Mouse (Mus musculus) adrenal gland, postnatal 4 days (tissue): ENCODE measurements around the gene Olfr373. TPM values are rescaled to one million over a fixed set of nuclear protein-coding genes. Genes with fewer than 3 reads are reported as not detected.
"Not testable (repeated sequence)": the region's sequence is repeated elsewhere in the genome, so short reads cannot be mapped to it uniquely, and the experiment has no call there.

Experiments
- DNase-seq, 2 experiments: peaks; one replicate each; pipeline ENCODE4 v3.0.0; 2021 to 2022; ENCODE audit warnings: low spot score in 2 of 2, mixed read lengths in 2 of 2
- long read RNA-seq, 2 experiments: library from polyadenylated mRNA; stranded (forward); transcript quantifications; one replicate each; pipeline ENCODE4 v2.0.0; 2021
- total RNA-seq, 2 experiments: library from RNA; stranded (reverse); gene quantifications; 2 replicates each; pipeline ENCODE4 v1.2.3; 2021

Olfr373 gene
- under 1 TPM in 1 of 2 experiments, not detected in 1; 0.08 TPM for total RNA-seq
- long read RNA-seq, experiment 1: 0 reads
- long read RNA-seq, experiment 2: 0 reads

DNA sequence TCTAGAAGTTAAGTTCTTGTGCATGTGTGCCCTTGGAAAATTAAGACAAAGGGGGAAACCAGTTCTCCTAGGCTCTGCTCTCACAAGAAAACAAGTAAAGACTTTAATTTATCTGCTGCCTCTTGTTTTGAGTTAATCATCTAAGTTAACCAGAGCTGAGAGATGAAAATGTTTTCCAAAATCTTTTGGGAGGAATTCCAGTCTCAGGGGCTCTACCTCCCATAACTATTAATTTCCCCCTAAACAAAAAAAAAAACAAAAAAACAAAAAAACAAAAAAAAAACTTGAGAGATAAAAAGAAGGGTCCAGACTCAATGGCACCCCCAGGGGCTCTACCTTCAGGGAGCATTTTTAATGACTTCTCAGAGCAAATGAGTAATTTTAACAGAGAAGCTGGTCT, at the start of gene Olfr373:
Gene Olfr373 (plus strand): TSS at position 301 of the 400 bp plus-strand sequence.
- not testable (repeated sequence) for DNase-seq

DNA sequence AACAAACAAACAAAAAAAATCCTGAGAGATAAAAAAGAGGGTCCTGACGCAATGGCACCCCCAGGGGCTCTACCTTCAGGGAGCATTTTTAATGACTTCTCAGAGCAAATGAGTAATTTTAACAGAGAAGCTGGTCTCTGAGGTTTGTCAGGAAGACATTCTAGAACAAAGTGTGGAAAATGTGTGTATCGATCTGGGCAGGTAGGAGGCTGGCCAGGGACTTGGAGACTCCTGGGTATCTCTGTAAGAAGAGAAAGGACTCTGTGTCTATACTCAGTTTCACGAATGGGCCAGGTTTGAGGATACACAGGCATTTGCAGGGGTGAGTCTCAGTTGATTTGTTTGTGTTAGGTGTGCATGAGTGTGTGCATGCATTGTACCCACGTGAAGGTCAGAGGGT, 42.1 kb upstream of the Olfr373 start, which contains the start of gene Olfr372:
Gene Olfr372 (plus strand): TSS at position 301 of the 400 bp plus-strand sequence.
- DNase-seq: not testable (repeated sequence)

DNA sequence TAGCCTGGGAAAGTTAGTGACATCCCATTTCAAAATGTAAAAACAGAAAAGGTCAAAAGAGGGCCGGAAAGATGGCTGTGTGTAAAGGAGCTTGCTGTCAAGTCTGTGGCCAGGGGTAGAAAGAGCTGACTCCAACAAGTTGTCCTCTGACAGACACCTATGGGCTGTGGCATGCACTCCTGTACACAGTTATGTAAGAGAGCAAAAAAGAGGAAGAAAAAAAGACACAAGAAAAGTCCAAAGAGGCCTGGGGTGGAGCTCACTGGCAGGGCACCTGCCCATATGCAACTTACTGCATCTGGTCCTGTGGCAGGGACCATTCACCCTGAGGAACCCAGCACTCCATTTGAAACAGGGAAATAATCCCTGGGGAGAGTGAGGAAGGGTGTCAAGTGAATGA, 40.5 kb upstream of the Olfr373 start:
- no peak for DNase-seq

DNA sequence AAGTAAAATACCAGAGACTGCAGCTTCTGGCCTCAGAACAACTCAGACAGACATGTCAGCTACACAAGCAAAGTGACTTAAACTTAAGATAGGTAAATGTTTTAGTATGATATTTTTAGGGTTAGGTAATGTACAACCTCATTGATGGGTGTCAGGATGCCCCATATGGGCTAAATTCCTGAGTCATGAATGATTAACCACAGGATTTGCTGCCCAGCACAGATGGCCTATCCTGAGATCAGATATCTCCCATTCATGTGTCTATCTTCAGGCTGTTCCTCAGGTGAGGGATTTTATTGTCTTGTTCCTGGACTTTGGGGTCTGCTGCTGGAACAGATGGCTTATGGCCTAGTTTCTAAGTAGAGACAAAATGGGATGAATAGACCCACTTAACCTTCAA, 28.3 kb upstream of the Olfr373 start:
- DNase-seq: not testable (repeated sequence)

DNA sequence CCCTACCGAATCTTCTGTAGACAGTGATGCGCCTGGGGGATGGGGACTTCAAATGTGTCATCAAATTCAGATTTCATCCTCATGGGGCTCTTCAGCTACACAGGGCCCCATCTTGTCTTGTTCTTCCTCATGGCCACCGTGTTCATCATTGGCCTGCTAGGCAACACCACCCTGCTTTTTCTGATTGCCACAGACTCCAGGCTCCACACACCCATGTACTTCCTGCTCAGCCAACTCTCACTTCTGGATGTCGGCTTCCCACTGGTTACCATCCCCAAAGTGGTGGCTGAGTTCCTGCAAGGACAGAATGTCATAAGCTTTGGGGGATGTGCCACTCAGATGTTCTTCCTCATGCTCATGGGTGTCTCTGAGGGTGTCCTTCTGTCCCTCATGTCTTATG, 25.3 kb upstream of the Olfr373 start:
- DNase-seq: not testable (repeated sequence)

DNA sequence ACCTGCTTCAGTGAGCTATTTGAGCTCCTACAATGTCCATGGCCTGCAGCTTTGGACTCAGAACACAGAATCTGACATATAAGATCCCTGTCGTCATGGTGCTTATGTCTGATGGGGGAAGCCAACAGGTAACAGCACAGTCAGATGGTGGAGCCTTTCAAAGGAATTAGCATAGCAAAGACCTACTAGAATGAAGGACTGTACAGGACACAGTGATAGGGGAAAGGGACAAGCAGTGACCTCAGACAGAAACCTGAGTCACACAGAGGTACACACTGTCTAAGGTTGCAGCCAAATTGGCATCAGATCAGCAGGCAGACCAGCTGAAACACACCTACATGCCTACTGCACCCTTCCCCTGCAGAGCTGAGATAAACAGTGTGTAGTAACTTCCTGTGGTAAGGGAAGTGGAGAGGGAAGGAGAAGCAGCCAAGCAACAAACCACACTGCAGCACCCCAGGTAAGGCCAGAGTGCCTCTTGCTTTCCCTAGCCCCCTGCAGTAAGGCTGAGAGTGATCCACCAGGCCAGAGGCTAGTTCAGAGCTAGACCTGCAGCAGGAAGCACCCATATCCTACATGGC, 16.1 kb upstream of the Olfr373 start:
- not testable (repeated sequence) for DNase-seq

DNA sequence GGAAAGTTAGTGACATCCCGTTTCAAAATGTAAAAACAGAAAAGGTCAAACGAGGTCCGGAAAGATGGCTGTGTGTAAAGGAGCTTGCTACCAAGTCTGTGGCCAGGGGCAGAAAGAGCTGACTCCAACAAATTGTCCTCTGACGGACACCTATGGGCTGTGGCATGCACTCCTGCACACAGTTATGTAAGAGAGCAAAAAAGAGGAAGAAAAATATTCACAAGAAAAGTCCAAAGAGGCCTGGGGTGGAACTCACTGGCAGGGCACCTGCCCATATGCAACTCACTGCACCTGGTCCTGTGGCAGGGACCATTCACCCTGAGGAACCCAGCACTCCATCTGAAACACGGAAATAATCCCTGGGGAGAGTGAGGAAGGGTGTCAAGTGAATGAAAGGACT, 1.8 kb downstream of the Olfr373 start:
- no peak for DNase-seq

DNA sequence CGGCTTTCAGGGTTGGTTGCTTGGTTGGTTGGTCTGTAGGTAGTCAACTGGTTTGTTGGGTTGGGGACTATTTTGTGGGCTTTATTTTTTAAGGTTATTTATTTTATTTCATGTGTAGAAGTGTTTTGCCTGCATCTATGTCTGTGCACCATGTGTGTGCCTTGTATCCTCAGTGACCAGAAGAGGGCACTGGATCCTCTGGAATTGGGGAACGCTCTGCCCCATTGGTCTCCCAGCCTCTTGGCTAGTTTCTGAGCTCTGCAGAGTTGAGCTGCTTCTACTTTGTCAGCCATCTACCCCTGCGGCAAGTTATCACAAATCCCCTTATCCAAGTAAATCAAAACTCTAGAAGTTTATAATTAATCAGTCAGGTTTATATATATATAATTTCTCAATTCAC, 4.6 kb downstream of the Olfr373 start:
- not testable (repeated sequence) for DNase-seq

DNA sequence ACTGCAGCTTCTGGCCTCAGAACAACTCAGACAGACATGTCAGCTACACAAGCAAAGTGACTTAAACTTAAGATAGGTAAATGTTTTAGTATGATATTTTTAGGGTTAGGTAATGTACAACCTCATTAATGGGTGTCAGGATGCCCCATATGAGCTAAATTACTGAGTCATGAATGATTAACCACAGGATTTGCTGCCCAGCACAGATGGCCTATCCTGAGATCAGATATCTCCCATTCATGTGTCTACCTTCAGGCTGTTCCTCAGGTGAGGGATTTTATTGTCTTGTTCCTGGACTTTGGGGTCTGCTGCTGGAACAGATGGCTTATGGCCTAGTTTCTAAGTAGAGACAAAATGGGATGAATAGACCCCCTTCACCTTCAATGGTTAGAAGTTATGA, 13.7 kb downstream of the Olfr373 start:
- DNase-seq: not testable (repeated sequence)

DNA sequence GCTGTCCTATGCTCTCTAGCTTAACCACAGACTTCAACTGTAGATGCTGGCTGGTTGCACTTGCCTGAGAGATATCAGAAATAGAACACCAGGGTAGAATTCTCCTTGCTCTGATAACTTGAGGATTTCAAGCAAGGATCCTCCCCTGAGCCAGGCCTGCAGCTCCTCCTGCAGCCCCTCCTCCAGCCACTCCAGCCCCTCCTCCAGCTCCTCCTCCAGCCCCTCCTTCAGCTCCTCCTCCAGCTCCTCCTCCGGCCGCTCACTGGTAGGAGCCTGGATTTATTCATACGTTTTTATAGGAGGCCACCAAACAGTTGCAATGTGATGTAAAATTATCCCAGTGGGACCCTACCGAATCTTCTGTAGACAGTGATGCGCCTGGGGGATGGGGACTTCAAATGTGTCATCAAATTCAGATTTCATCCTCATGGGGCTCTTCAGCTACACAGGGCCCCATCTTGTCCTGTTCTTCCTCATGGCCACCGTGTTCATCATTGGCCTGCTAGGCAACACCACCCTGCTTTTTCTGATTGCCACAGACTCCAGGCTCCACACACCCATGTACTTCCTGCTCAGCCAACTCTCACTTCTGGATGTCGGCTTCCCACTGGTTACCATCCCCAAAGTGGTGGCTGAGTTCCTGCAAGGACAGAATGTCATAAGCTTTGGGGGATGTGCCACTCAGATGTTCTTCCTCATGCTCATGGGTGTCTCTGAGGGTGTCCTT, 16.6 kb downstream of the Olfr373 start:
- DNase-seq: not testable (repeated sequence)

DNA sequence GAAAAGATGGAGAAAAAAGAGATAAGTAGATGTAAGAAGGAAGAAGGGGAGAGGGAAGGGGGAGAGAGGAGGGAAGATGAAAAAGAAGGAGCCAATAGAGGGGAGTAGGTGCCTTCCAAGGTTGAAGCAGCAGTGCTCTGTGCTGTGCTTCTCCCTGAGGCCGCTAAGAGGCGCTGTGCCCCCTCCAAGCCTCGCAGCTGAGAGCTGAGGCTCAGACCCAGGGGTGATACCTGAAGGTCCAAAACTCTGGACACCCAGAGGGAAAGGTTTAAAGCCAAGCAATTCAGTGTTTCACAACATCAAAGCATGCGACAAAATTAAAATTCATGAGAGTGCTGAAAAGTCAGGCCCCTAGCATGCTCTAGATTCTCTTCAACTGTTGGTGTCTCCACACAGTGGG, 22.2 kb downstream of the Olfr373 start:
- DNase-seq: no peak

DNA sequence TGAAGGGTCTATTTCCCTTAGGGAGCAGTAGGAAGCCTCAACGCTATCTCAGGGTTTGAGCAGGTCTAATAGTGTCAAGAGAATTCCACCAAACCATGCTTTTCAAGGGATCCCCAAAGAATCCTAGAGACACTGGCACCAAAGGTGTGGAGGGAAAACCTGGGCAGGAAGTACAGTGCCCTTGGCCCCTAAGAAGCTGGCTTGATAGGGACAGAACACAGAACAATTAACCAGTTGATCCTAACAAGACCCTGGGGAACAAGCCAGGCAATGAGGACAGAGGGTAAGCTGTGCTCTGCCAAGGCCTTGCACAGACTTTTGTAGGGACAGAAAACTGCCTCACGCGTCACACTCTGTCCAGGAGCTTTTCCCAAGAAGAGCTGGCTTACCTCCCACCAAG, 23.8 kb downstream of the Olfr373 start, which contains the start of gene Olfr374:
Gene Olfr374 (plus strand): TSS at position 301 of the 400 bp plus-strand sequence.
- DNase-seq: no peak

DNA sequence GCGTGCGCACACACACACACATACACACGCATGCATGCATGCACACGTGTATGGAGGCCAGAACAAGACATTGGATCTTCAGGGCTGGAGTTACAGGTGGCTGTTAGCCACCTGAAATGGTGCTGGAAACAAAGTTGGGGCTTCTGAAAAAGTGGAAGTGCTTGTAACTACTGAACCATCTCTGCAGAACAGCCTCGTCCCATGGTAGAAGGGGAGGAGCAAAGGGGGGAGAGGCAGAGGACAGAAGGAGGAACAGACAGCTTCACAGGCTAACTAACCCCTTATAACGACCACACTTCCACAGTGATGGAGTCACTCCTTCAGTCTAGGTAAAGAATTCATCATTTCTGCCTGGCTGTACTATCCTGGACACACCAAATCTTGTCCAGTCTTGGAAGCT, 27.9 kb downstream of the Olfr373 start:
- no peak for DNase-seq

DNA sequence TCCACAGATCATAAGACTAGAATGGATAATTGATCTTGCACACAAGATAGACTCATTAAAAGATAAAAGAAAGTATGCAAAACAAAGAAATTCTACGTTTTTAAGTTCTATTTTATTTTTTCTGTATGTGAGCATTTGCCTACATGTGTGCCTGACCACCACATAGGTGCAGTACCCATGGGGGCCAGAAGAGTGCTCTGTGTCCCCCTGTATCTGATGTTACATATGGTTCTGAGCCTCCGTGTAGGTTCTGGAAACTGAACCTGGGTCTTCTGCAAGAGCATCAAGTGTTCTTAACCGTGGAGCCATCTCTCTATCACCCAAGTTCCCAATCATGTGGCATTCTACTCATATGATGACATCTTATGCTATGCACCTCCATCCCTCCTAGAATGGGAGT, 29.5 kb downstream of the Olfr373 start:
- no peak for DNase-seq

DNA sequence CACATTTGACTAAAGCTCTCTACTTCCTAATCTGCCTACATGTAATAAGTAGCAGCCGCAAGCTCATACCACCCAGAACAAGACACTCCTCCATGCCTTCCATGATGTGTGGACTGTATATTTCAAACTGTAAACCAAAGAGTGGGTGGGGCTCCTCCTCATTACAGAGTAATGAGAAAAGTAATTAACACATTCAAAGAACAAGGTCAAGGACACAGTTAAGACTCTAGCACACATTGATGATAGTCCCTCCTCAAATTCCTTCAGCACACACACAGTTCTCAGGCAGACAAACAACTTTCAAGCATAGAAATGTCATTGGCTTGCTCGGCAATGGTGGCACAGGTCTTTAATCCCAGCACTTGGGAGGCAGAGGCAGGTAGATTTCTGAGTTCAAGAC, 32.2 kb downstream of the Olfr373 start:
- DNase-seq: no peak

DNA sequence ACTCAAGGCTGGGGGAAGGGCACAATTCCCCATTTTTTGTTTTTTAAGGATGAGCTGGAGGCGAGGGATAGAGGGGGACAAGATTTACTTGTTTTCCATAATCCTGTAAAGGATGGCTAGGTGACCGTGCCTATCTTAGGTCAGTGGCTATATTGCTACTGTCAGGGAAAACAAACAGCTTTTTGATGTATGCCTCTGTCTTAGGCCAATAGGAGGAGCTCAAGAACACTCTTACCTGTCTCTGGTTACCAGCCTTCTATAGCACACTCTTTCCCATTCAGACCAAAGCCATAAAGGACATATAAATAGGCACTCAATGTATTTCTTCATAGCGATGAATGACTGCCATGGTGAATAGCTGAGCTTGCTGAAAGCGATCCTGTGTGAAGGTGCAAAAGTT, 35.6 kb downstream of the Olfr373 start:
- DNase-seq: no peak

DNA sequence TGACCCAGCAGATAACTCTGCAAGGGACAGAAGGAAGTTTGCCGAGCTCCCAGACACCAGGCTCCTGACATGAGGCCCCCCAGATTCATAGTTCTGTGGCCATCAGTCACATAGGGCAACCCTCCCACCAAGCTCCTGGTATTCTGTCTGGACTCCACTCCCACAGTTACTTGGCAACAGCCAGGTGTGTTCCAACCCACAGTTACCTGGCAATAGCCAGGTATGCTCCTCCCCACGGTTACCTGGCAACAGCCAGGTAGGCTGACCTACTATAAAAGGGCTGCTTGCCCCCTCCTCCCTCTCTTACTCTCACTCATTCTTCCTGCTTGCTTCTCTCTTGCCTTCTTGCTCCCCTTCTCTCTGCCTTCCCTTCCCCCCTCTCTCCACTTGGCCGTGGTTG, 38.5 kb downstream of the Olfr373 start:
- not testable (repeated sequence) for DNase-seq

DNA sequence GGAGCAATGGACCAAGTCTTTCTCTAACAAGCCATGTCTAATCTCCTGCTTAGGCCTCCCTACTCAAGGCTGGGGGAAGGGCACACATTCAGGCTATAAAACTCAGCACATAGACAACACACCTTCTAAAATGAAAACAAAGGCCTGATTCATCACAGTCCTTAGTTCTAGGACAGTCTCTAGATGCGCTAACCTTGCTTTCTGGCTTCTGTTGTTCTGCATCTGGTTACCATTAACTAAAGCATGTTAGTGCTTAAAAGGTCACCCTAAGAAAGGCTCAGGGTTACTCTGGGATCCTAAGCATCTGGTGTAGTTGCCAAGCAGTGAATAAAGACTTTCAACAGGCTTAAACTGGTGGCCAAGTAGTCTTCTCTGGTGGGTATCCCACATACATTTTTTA, 39.0 kb downstream of the Olfr373 start:
- no peak for DNase-seq

DNA sequence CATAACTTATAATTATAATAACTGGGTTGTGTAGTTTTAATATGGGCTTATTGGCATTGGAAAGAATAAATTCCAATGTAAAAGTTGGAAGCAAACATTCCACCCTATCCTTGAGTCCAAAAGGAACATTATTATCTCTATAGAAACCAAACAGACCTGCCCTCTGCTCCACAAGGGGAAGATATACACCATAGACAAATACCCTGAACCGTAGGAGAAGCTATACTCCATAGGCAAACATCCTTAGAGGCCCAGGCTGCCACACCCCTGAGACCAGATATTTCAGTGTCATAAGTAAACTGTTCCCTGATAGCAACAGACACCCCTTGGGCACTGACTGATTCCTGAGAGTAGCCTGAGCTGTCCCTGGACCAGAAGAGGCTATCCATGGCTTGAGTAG, 44.9 kb downstream of the Olfr373 start:
- DNase-seq: no peak

DNA sequence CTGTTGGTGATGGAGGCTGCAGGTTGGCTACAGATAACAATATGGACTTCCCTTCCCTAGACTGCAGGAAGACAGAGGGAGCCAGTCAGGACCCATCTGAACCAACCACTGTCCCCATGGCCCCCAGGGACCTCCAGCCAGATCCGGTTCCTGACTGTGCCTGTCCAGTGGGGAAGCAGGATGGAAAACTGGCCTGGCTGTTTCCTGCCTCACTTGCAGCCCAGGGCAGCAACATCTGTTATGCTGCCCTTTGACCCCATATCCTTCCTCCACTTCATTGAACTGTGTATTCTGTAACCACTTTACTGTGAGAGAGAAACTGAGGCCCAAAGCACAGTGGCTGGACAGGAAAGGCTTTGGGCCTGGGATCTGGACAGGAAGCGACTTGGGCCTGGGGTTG, 48.3 kb downstream of the Olfr373 start:
- no peak for DNase-seq

DNA sequence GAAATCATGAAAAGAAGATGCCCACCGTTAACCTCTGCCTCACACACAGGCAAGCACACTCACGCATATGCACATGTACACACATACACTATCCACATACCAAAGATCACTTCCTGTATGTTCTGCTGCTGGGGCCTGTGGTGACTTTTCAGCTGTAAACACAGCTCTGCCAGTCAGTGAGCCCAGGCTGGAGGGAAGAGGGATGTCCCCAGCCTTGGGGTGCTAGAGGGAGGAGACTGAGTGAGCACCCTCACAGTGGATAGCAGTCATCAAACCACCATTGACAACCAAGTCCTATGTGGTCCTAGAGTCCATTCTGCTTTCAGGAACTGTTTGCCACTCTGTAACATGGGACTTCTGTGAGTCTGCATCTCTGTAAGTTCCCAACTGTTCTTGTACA, 48.9 kb downstream of the Olfr373 start:
- no peak for DNase-seq

DNA sequence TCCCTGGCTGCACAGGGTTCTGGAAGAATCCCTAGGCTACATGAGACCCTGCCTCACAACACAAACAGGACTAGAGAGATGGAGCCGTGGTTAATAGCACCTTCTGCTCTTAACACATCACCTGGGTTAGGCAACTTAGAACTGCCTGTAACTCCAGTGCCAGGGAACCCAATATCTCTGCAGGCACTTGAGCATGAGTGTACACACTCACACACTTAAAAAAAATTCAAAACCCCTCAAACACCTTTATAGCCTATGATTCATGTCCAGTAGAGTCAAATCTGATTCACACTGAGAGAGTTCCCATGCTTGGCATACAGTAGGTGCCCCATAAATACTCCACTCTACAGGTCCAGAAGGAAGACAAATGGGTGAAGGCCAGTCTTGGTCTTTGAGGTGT, 49.4 kb downstream of the Olfr373 start:
- no peak for DNase-seq

DNA sequence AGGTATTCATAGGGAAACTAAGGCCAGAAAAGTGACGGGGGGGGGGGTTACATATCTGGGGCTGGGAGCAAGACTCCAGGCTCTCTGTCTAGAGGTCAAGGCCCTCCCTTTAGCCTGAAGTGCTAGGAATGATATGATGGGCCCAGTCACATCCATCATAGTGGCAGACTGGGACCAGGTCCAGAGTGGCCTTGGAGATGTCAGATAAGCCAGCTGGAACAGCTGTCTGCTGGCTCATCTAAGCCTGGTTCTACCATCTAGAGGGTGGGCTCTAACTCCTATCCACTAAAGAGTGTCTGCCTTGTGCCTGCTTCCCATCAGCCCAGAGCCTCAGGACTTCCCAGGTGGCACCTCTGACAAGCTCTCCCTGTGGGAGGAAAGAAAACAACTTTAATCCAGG, 49.9 kb downstream of the Olfr373 start:
- peak in 1 of 2 experiments; percentile 47 for DNase-seq
